Mouse (Mus musculus) cerebellum, adult 2 months (tissue): ENCODE results near the gene Gjb2. TPM values are rescaled to one million over a fixed set of nuclear protein-coding genes. Genes with fewer than 3 reads are reported as not detected.
A peak's percentile ranks its signal among the peaks of the same experiment; 100 is the strongest.

Experiments used
- DNase-seq, 2 experiments: peaks; one replicate each; pipeline ENCODE4 v3.0.0; 2021
- H3K27ac ChIP-seq: fragments of 200-500 bp; 2 replicates; pipeline ENCODE4 v1.5.1; 2012; ENCODE audit warnings: low read length, control low read depth, inconsistent platforms; ENCODE audit not compliant: insufficient read depth
- H3K27me3 ChIP-seq: fragments of 200-500 bp; 2 replicates; pipeline ENCODE4 v1.6.1; 2012; ENCODE audit warnings: inconsistent platforms, mild to moderate bottlenecking, low read length, moderate library complexity; ENCODE audit not compliant: control insufficient read depth, insufficient read depth
- H3K4me1 ChIP-seq: fragments of 200-500 bp; 2 replicates; pipeline ENCODE4 v1.6.1; 2011; ENCODE audit warnings: low read length; ENCODE audit not compliant: control insufficient read depth, insufficient read depth
- H3K4me3 ChIP-seq: fragments of 200-500 bp; replicated peaks from 2 replicates; pipeline ENCODE3; 2011; ENCODE audit warnings: mild to moderate bottlenecking, low read depth, low read length, control low read depth; ENCODE audit not compliant: insufficient read depth
- CTCF ChIP-seq: fragments of 200-500 bp; IDR thresholded peaks from 2 replicates; pipeline ENCODE4 v1.5.1; 2011; ENCODE audit warnings: low read depth, mild to moderate bottlenecking, control low read depth, low read length, moderate library complexity, borderline replicate concordance; ENCODE audit not compliant: insufficient read depth
- POLR2A ChIP-seq: fragments of 200-500 bp; IDR thresholded peaks from 2 replicates; pipeline ENCODE4 v1.6.1; 2011; ENCODE audit warnings: low read length, control low read depth, borderline replicate concordance; ENCODE audit not compliant: insufficient read depth
- WGBS: fragments of 180-500 bp; shearing (Covaris S2); methylation state at CpG from one replicate; pipeline ENCODE4 v1.1.7; 2018; 5-methylcytosine and 5-hydroxymethylcytosine counted together
- polyA plus RNA-seq: library from polyadenylated mRNA; depleted of rRNA; stranded (reverse); fragments of >200 nt; gene quantifications from 2 replicates; pipeline ENCODE4 v1.2.3, GENCODE M21; 2012; rRNA removed

Gjb2 gene
- 5.6 and 7.5 TPM in 2 replicates for polyA plus RNA-seq

GRCm38 (mm10) chr14:57104106-57105023 lies at the start of gene Gjb2:
Gjb2 (minus strand) TSS chr14:57104702.
- 1% methylated on average over 101 of the region's 101 CpGs for WGBS
- H3K27me3 ChIP-seq = no peaks in the 10 kb centered on the region; the same call in 1 of the 2 replicates
- H3K4me1 ChIP-seq = no peaks in the 10 kb centered on the region
- no peak within 1 kb of the TSS for H3K27ac ChIP-seq
- no peak for TF ChIP-seq CTCF
- no peak for TF ChIP-seq POLR2A
- peak within 1 kb of the TSS; percentile 51 for H3K4me3 ChIP-seq
- DNase-seq = peak; percentile 11 to 16

- 46% methylated on average over 4 of the region's 4 CpGs for WGBS
- Histone ChIP-seq H3K27me3 (no peaks in the 10 kb centered on the region), H3K27ac (no peak overlapping the region), H3K4me3 (no peak overlapping the region), H3K4me1 (no peaks in the 10 kb centered on the region)
- TF ChIP-seq CTCF (no peak), POLR2A (no peak)
- DNase-seq = no peak
These were observed 41.2 kb upstream of the Gjb2 start for GRCm38 (mm10) chr14:57145741-57146140.

DNA sequence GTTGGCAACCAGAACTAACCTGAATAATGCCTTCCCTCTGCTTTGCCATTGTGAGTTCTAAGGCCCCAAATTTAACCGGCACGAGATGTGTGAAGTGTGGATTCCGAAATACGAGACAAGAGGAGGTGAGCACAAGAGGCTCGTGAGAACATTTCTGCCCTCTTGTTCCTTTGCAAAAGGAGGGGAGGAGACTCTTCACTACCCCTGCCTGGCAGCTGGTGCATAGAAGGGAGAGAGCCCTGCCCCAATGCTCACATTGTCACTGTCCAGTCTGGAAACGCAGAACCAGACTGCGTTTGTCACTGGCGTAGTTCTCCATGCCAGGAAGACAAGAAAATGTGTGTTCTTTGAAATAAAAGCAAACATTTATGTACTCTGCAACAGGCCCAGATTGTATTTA lies 30.8 kb upstream of the Gjb2 start:
- Histone ChIP-seq H3K27me3 (no peaks in the 10 kb centered on the region; the same call in 1 of the 2 replicates), H3K4me1 (no peaks in the 10 kb centered on the region), H3K27ac (no peak overlapping the region), H3K4me3 (no peak overlapping the region)
- 28% methylated on average over 8 of the region's 8 CpGs for WGBS
- no peak for TF ChIP-seq CTCF
- TF ChIP-seq POLR2A = no peak
- no peak for DNase-seq

- peak within 1 kb of the TSS; percentile 37 for H3K4me3 ChIP-seq
- no peaks in the 10 kb centered on the region for H3K4me1 ChIP-seq
- no peaks in the 10 kb centered on the region; the same call in 1 of the 2 replicates for H3K27me3 ChIP-seq
- peak within 1 kb of the TSS; percentile 27; the same call in 1 of the 2 replicates for H3K27ac ChIP-seq
- no peak for TF ChIP-seq CTCF
- no peak for TF ChIP-seq POLR2A
- DNase-seq = peak; percentile 1 to 10
- WGBS = 3% methylated on average over 33 of the region's 33 CpGs
These were observed 28.7 kb upstream of the Gjb2 start, which contains the start of gene Gjb6 for GRCm38 (mm10) chr14:57133161-57133661. Gjb6 (minus strand) TSS chr14:57133611.

DNA sequence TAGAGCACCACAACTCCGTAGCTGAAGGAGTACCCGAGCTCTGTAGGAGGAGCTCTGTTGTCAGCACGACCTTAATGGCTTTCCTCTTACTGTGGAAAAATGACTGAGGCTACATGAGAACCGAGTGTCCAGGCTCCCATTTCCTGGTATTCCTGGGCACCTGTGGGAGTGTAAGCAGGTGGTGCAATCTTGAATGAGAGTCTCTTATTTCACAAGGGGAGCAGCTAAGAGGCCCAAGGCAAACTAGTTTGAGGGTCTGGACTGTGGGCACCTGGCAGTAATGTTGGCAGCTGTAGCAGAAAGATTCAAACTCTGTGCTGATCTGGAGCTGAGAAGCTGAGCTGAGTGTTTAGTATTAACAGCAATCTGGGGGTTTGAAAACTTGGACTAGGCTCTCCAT lies 22.9 kb upstream of the Gjb2 start:
- no peaks in the 10 kb centered on the region for H3K4me1 ChIP-seq
- no peak overlapping the region for H3K27ac ChIP-seq
- 72% methylated on average over 4 of the region's 4 CpGs for WGBS
- H3K27me3 ChIP-seq = no peaks in the 10 kb centered on the region; the same call in 1 of the 2 replicates
- TF ChIP-seq POLR2A = no peak
- H3K4me3 ChIP-seq = no peak overlapping the region
- no peak for DNase-seq

DNA sequence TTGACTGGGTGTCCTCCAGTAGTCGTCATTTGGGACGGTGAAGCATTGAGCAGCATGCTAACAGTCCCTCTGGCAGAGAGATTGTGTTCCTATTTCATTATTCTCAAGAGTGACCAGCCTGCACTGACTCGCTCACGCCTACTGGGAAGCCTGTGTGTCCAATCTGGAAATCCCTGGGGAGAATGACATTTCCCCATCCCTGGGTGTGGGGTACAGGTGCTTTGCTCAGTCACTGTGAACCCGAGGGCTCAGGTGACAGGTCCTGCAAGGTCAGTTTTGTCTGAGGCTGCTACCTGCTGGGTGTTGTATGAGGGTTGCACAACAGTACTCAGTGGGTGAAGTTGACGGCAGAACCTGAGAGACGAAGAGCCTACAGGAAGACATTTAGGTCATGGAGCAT lies 17.8 kb upstream of the Gjb2 start:
- WGBS = 79% methylated on average over 7 of the region's 7 CpGs
- Histone ChIP-seq H3K27ac (no peak overlapping the region), H3K4me1 (no peaks in the 10 kb centered on the region), H3K4me3 (no peak overlapping the region), H3K27me3 (no peaks in the 10 kb centered on the region)
- TF ChIP-seq POLR2A (no peak), CTCF (no peak)
- no peak for DNase-seq

- TF ChIP-seq POLR2A (no peak), CTCF (no peak)
- Histone ChIP-seq H3K4me1 (no peaks in the 10 kb centered on the region), H3K4me3 (no peak within 1 kb of the TSS), H3K27ac (0 out of 2 replicates have a peak within 1 kb of the TSS, but pooled peaks have one; percentile 30), H3K27me3 (no peaks in the 10 kb centered on the region; the same call in 1 of the 2 replicates)
- peak; percentile 23 to 55 for DNase-seq
- 15% methylated on average over 13 of the region's 13 CpGs for WGBS
These were observed 11.5 kb upstream of the Gjb2 start, which contains the start of gene Gm4491 for GRCm38 (mm10) chr14:57115823-57116544. Gm4491 (minus strand) TSS chr14:57115883.

- no peaks in the 10 kb centered on the region for H3K4me1 ChIP-seq
- H3K27ac ChIP-seq = no peak overlapping the region
- TF ChIP-seq CTCF (peak; percentile 46; the same call in 1 of the 2 replicates), POLR2A (no peak)
- no peaks in the 10 kb centered on the region; the same call in 1 of the 2 replicates for H3K27me3 ChIP-seq
- no peak for DNase-seq
- H3K4me3 ChIP-seq = no peak overlapping the region
- WGBS = 8% methylated on average over 4 of the region's 4 CpGs
These were observed 4.7 kb upstream of the Gjb2 start for GRCm38 (mm10) chr14:57109194-57109593.
